Mouse (Mus musculus) neutrophil, adult 5-6 weeks (primary cell): ENCODE measurements around the gene Ascc3. TPM values are rescaled to one million over a fixed set of nuclear protein-coding genes. Genes with fewer than 3 reads are reported as not detected.

Source experiments
- ATAC-seq: fragments of 151-379, 151-347 bp; 2 replicates; pipeline ENCODE4 v1.8.0; 2017; ENCODE audit warnings: mild to moderate bottlenecking, moderate TSS enrichment; ENCODE audit not compliant: insufficient number of reproducible peaks, poor library complexity, low FRiP score, severe bottlenecking; ENCODE audit errors: extremely low read depth
- total RNA-seq: library from RNA; stranded (forward); fragments of 200-1000 nt; gene quantifications from 2 replicates; pipeline ENCODE4 v1.2.3, GENCODE M21; 2017

The Ascc3 gene
- total RNA-seq, 1 experiment from 2014 or later = 65.4 TPM

- no peak for ATAC-seq
Measured at GRCm38 (mm10) chr10:50711765-50712164, 119.3 kb downstream of the Ascc3 start.

GRCm38 (mm10) chr10:50733459-50733858, 141.0 kb downstream of the Ascc3 start:
- ATAC-seq = no peak

- no peak for ATAC-seq
Measured at GRCm38 (mm10) chr10:50762069-50762468, 169.6 kb downstream of the Ascc3 start.

- no peak for ATAC-seq
Measured at GRCm38 (mm10) chr10:50762984-50763383, 170.5 kb downstream of the Ascc3 start.

- no peak for ATAC-seq
Measured at GRCm38 (mm10) chr10:50763457-50764310, 171.2 kb downstream of the Ascc3 start.

- ATAC-seq = no peak
Measured at GRCm38 (mm10) chr10:50772811-50773210, 180.3 kb downstream of the Ascc3 start.

GRCm38 (mm10) chr10:50773846-50774245, 181.4 kb downstream of the Ascc3 start:
- no peak for ATAC-seq

- no peak for ATAC-seq
Measured at GRCm38 (mm10) chr10:50792840-50793239, 200.4 kb downstream of the Ascc3 start.

- ATAC-seq = no peak
Measured at GRCm38 (mm10) chr10:50801594-50801993, 209.1 kb downstream of the Ascc3 start.

- ATAC-seq = no peak
Measured at GRCm38 (mm10) chr10:50802380-50802779, 209.9 kb downstream of the Ascc3 start.

- no peak for ATAC-seq
Measured at GRCm38 (mm10) chr10:50806166-50806565, 213.7 kb downstream of the Ascc3 start.

GRCm38 (mm10) chr10:50822363-50822762, 229.9 kb downstream of the Ascc3 start:
- no peak for ATAC-seq

- ATAC-seq = no peak
Measured at GRCm38 (mm10) chr10:50826829-50827228, 234.4 kb downstream of the Ascc3 start.

GRCm38 (mm10) chr10:50834533-50834932, 242.1 kb downstream of the Ascc3 start:
- no peak for ATAC-seq

- ATAC-seq = no peak
Measured at GRCm38 (mm10) chr10:50843363-50843762, 250.9 kb downstream of the Ascc3 start.

- no peak for ATAC-seq
Measured at GRCm38 (mm10) chr10:50868202-50868601, 275.7 kb downstream of the Ascc3 start.

GRCm38 (mm10) chr10:50876952-50877351, 284.5 kb downstream of the Ascc3 start:
- no peak for ATAC-seq

- ATAC-seq = no peak
Measured at GRCm38 (mm10) chr10:50881476-50882069, 289.1 kb downstream of the Ascc3 start.

GRCm38 (mm10) chr10:50882366-50882765, 289.9 kb downstream of the Ascc3 start:
- no peak for ATAC-seq

GRCm38 (mm10) chr10:50886305-50886704, 293.8 kb downstream of the Ascc3 start:
- ATAC-seq = no peak
